Mouse (Mus musculus): Measurements from ENCODE around the gene Il20ra. TPM values are rescaled to one million over a fixed set of nuclear protein-coding genes. Genes with fewer than 3 reads are reported as not detected.

The Il20ra gene
- total RNA-seq (2014; fragmentation: Nextera tagmentation), result not detected in 2 replicates
- total RNA-seq (2017), result 0.17 and 0.22 TPM in 2 replicates
- not detected in 2 replicates for polyA plus RNA-seq (2012)

DNA sequence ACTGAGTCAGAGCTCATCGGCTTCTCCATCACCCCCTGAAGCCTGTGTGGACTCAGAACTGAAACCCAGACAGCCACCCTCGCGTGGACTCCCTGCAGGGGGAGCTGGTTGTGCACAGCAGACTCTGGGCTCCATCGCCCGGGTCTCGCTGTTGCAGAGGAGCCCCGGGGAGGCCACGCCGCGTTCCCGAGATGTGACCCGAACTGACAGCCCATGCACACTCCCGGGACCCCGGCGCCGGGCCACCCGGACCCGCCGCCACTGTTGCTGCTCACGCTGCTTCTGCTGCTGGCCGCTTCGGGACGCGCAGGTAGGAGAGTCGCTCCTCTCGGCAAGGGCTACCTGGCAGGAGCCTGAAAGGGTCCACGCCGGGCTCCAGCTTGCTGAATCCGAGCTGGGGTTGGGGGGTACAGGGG, at the start of gene Il20ra:
Gene Il20ra (plus strand): TSS at position 150 of the 416 bp plus-strand sequence.
- no peak for DNase-seq (ENCODE audit: low spot score)
- no peak within 1 kb of the TSS for H3K4me3 ChIP-seq (ENCODE audit: low read depth, low read length)
- ATAC-seq (ENCODE audit: extremely low read depth, insufficient number of reproducible peaks, low FRiP score, poor library complexity, severe bottlenecking), result no peak

DNA sequence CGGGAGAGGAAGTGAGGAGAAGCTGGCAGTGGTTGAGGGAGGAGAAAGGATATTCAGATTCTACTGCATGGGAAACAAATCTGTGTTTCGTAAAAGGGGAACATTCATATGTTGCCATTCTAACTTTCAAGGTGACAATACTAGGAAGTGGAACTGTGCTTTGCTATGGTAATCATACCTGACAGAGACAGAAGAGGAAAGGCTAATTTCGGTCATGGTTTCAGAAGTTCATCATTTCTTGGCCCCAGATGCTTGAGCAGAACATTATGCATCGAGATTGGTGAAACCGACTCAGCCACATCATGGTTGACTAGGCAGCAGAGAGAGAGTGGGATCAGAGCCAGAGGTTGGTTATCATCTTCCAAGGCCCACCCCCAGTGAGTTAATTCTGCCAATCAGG, 43.4 kb upstream of the Il20ra start:
- Histone ChIP-seq H3K4me1 (ENCODE audit: insufficient read depth, low read depth, low read length) (no peaks in the 10 kb centered on the region), H3K27me3 (ENCODE audit: insufficient read depth, low read length) (peaks cover 5% of the 10 kb centered on the region), H3K36me3 (replicated peaks) (no peaks in the 10 kb centered on the region), H3K9me3 (replicated peaks) (no peaks in the 10 kb centered on the region), H3K4me3 (ENCODE audit: low read depth, low read length) (no peak overlapping the region)
- DNase-seq (ENCODE audit: low spot score), result no peak
- ATAC-seq (ENCODE audit: extremely low read depth, insufficient number of reproducible peaks, low FRiP score, poor library complexity, severe bottlenecking), result no peak
- TF ChIP-seq GATA1 (IDR thresholded peaks at IDR 0.05; ENCODE audit: borderline replicate concordance, low read length), result no peak
- no peak for TF ChIP-seq TAL1 (conservative IDR thresholded peaks at IDR 0.05; ENCODE audit: low read depth, low read length)
- TF ChIP-seq POLR2AphosphoS5 (IDR thresholded peaks at IDR 0.05; ENCODE audit: insufficient replicate concordance, low read depth, low read length), result no peak
- TF ChIP-seq GATA2 (IDR thresholded peaks at IDR 0.05; ENCODE audit: borderline replicate concordance, low read depth, low read length), result no peak
- TF ChIP-seq CTCF (IDR thresholded peaks at IDR 0.05; ENCODE audit: low read depth, low read length), result no peak

More for the DNA sequence above, at the start of gene Il20ra:
- H3K4me1 ChIP-seq (ENCODE audit: insufficient read depth, low read depth, low read length), result no peaks in the 10 kb centered on the region
- no peaks in the 10 kb centered on the region for H3K9me3 ChIP-seq (replicated peaks)
- TF ChIP-seq GATA1 (IDR thresholded peaks at IDR 0.05; ENCODE audit: borderline replicate concordance, low read length), result no peak
- no peak for TF ChIP-seq TAL1 (conservative IDR thresholded peaks at IDR 0.05; ENCODE audit: low read depth, low read length)
- no peak for TF ChIP-seq CTCF (IDR thresholded peaks at IDR 0.05; ENCODE audit: low read depth, low read length)
- TF ChIP-seq POLR2AphosphoS5 (IDR thresholded peaks at IDR 0.05; ENCODE audit: insufficient replicate concordance, low read depth, low read length), result no peak
- TF ChIP-seq GATA2 (IDR thresholded peaks at IDR 0.05; ENCODE audit: borderline replicate concordance, low read depth, low read length), result no peak
- no peaks in the 10 kb centered on the region for H3K36me3 ChIP-seq (replicated peaks)
- peaks cover 11% of the 10 kb centered on the region for H3K27me3 ChIP-seq (ENCODE audit: insufficient read depth, low read length)

DNA sequence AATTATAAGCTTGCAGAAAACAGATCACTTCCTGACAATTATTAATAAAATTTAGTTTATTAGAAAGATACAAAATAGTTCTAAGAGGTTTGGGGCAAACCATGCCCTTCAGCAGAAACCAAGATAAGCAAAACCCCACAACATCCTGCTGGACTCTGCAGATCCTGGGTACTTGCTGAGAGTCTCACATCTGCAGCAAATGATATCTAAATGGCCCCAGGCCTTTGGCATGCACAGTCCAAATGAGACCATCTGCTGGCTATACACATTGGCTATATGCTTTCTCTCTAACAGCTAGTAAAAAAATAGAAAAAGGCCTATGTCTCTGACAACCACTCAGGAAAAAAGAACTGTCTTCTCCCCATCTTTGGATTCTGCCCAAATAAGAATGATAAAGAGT, 40.4 kb upstream of the Il20ra start:
- H3K4me3 ChIP-seq (ENCODE audit: low read depth, low read length), result no peak overlapping the region
- TF ChIP-seq POLR2AphosphoS5 (IDR thresholded peaks at IDR 0.05; ENCODE audit: insufficient replicate concordance, low read depth, low read length), result no peak
- TF ChIP-seq TAL1 (conservative IDR thresholded peaks at IDR 0.05; ENCODE audit: low read depth, low read length), result no peak
- no peak for TF ChIP-seq GATA1 (IDR thresholded peaks at IDR 0.05; ENCODE audit: borderline replicate concordance, low read length)
- TF ChIP-seq CTCF (IDR thresholded peaks at IDR 0.05; ENCODE audit: low read depth, low read length), result no peak
- TF ChIP-seq GATA2 (IDR thresholded peaks at IDR 0.05; ENCODE audit: borderline replicate concordance, low read depth, low read length), result no peak
- H3K27me3 ChIP-seq (ENCODE audit: insufficient read depth, low read length), result peaks cover 5% of the 10 kb centered on the region
- ATAC-seq (ENCODE audit: extremely low read depth, insufficient number of reproducible peaks, low FRiP score, poor library complexity, severe bottlenecking) (no peak), DNase-seq (ENCODE audit: low spot score) (no peak)
- H3K4me1 ChIP-seq (ENCODE audit: insufficient read depth, low read depth, low read length), result no peaks in the 10 kb centered on the region
- H3K9me3 ChIP-seq (replicated peaks), result no peaks in the 10 kb centered on the region
- no peaks in the 10 kb centered on the region for H3K36me3 ChIP-seq (replicated peaks)

DNA sequence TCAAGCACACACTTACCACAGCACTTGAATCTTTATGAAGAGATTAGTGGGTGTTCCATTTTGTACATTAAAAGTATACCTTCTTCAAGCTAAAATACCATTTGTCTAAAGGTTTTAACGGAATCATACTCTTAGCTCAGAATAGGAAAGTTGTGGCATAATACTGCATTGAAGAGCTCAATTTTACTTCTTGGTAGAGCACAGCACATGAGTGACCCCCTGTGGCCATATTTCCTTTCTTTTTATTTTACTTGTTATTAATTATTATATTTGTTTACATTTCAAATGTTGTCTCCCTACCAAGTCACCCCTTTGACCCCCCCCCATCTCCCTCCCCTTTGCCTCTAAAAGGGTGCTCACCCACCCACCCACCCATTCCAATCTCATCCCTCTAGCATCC, 39.2 kb upstream of the Il20ra start:
- no peak for DNase-seq (ENCODE audit: low spot score)
- ATAC-seq (ENCODE audit: extremely low read depth, insufficient number of reproducible peaks, low FRiP score, poor library complexity, severe bottlenecking), result no peak
- Histone ChIP-seq H3K4me1 (ENCODE audit: insufficient read depth, low read depth, low read length) (no peaks in the 10 kb centered on the region), H3K4me3 (ENCODE audit: low read depth, low read length) (no peak overlapping the region), H3K27me3 (ENCODE audit: insufficient read depth, low read length) (peaks cover 4% of the 10 kb centered on the region), H3K9me3 (replicated peaks) (no peaks in the 10 kb centered on the region), H3K36me3 (replicated peaks) (no peaks in the 10 kb centered on the region)
- TF ChIP-seq POLR2AphosphoS5 (IDR thresholded peaks at IDR 0.05; ENCODE audit: insufficient replicate concordance, low read depth, low read length) (no peak), GATA2 (IDR thresholded peaks at IDR 0.05; ENCODE audit: borderline replicate concordance, low read depth, low read length) (no peak), TAL1 (conservative IDR thresholded peaks at IDR 0.05; ENCODE audit: low read depth, low read length) (no peak), CTCF (IDR thresholded peaks at IDR 0.05; ENCODE audit: low read depth, low read length) (no peak), GATA1 (IDR thresholded peaks at IDR 0.05; ENCODE audit: borderline replicate concordance, low read length) (no peak)

DNA sequence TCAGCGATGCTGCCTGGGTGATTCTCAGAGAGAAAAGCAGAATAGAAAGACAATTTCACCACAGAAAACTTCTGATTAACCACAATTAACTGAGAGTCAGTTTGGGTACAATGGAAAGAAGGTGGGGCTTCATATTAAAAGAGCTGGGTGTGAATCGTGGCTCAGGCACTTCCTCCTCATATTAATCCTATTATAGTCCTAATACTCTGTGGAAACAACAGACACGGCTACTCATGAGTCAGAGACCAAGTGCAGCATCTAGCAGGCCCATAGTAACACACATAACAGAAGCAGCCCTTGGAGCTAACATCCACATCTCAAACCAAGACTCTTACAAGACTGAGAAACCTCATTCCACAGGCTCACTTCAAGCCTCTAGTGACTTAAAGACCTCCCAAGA, 24.7 kb upstream of the Il20ra start:
- no peak for TF ChIP-seq CTCF (IDR thresholded peaks at IDR 0.05; ENCODE audit: low read depth, low read length)
- TF ChIP-seq GATA2 (IDR thresholded peaks at IDR 0.05; ENCODE audit: borderline replicate concordance, low read depth, low read length), result no peak
- no peak for TF ChIP-seq GATA1 (IDR thresholded peaks at IDR 0.05; ENCODE audit: borderline replicate concordance, low read length)
- TF ChIP-seq TAL1 (conservative IDR thresholded peaks at IDR 0.05; ENCODE audit: low read depth, low read length), result no peak
- Histone ChIP-seq H3K9me3 (replicated peaks) (no peaks in the 10 kb centered on the region), H3K27me3 (ENCODE audit: insufficient read depth, low read length) (no peaks in the 10 kb centered on the region), H3K36me3 (replicated peaks) (no peaks in the 10 kb centered on the region), H3K4me1 (ENCODE audit: insufficient read depth, low read depth, low read length) (no peaks in the 10 kb centered on the region), H3K4me3 (ENCODE audit: low read depth, low read length) (no peak overlapping the region)
- no peak for ATAC-seq (ENCODE audit: extremely low read depth, insufficient number of reproducible peaks, low FRiP score, poor library complexity, severe bottlenecking)
- DNase-seq (ENCODE audit: low spot score), result no peak

DNA sequence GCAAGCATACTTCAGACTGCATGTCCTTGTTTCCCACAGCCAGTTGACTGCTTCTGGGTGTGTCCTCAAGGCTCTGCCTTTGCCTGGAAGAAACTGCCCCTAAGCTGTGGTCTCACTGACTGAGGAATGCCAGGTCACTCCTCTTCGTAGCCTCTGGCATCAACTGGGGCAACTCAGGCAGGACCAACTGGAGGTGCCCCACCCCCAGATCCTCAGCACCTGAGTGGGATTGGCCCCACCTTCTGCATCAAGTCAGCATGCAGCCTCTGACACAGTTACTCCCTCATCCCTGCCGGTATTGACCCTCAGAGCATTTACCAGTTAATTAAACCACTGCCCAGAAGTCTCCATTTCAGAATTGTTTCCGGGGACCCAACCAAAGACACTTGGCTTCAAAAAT, 21.1 kb upstream of the Il20ra start:
- Histone ChIP-seq H3K27me3 (ENCODE audit: insufficient read depth, low read length) (no peaks in the 10 kb centered on the region), H3K4me1 (ENCODE audit: insufficient read depth, low read depth, low read length) (no peaks in the 10 kb centered on the region), H3K4me3 (ENCODE audit: low read depth, low read length) (no peak overlapping the region), H3K9me3 (replicated peaks) (no peaks in the 10 kb centered on the region), H3K36me3 (replicated peaks) (no peaks in the 10 kb centered on the region)
- DNase-seq (ENCODE audit: low spot score), result no peak
- no peak for ATAC-seq (ENCODE audit: extremely low read depth, insufficient number of reproducible peaks, low FRiP score, poor library complexity, severe bottlenecking)
- TF ChIP-seq CTCF (IDR thresholded peaks at IDR 0.05; ENCODE audit: low read depth, low read length) (no peak), GATA2 (IDR thresholded peaks at IDR 0.05; ENCODE audit: borderline replicate concordance, low read depth, low read length) (no peak), GATA1 (IDR thresholded peaks at IDR 0.05; ENCODE audit: borderline replicate concordance, low read length) (no peak), POLR2AphosphoS5 (IDR thresholded peaks at IDR 0.05; ENCODE audit: insufficient replicate concordance, low read depth, low read length) (no peak), TAL1 (conservative IDR thresholded peaks at IDR 0.05; ENCODE audit: low read depth, low read length) (no peak)
